Mouse (Mus musculus) brain, embryonic 18.5 days (tissue): ENCODE results near the gene Vmn2r54.
"Not testable (repeated sequence)": the region's sequence is repeated elsewhere in the genome, so short reads cannot be mapped to it uniquely, and the experiment has no call there.

ENCODE experiments used
- DNase-seq: peaks from one replicate; pipeline ENCODE4 v3.0.0-alpha.2; 2012; ENCODE audit warnings: low read depth, low spot score

Vmn2r54 gene

DNA sequence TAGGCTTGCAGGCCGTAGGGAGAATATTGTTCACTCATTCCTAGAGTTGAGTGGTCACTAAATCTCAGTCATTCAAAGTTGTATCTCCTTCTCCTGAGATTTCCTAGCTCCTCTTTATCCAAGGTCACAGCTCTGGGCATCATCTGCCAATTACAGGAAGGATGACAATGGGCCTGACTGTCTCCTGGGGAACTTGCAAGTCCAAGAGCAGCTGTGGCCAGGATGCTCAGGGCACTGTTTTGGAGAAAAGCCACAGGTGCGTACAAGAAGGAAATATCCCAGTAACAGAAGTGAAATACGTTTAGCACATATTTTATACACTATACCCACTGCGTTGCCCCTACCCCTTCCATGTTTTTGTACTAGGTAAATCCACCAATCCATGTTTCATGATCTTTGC lies at the start of gene Vmn2r54:
Gene Vmn2r54 (minus strand): TSS at position 101 of the 400 bp plus-strand sequence.
- DNase-seq = not testable (repeated sequence)

DNA sequence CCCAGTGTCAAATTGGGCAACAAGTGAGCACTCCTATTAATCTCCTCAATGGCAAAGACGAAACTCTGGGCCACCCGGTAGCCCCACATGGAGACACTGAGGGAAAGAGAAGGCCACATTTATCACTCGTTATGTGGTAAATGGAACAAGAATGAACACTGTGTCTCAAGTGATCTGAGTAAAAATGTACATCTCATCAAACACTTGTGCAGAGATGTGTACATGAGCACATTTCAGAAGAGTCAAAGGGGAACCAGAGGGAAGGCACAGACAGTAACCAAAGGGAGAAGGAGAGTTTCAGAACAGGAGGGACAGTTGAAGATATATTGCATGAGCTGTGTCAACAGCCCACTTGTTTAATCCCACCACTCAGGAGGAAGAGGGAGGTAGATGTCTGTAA lies 44.8 kb upstream of the Vmn2r54 start, which contains the start of gene Vmn2r55:
Gene Vmn2r55 (minus strand): TSS at position 101 of the 400 bp plus-strand sequence.
- DNase-seq = not testable (repeated sequence)

DNA sequence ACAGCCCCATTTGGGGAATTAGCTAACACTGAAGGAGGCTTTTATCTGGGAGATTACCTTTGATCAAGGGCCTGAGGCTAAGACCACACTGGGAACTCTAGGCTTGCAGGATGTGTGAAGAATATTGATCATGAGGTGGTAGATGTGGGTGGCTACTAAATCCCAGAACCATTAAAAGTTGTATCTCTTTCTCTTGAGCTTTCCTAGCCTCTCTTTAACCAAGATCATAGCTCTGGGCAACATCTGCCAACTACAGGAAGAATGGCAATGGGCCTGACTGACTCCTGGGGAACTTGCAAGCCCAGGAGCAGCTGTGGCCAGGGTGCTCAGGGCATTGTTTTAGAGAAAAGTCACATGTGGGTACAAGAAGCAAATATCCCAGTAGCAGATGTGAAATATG lies 31.4 kb downstream of the Vmn2r54 start, which contains the start of gene Vmn2r53:
Gene Vmn2r53 (minus strand): TSS at position 101 of the 400 bp plus-strand sequence.
- DNase-seq = no peak
